ENCODE assay signal across 11 mouse cellular contexts in genomic region chr10:24959043-24959916, GRCm38 (mm10). TPM values are rescaled to one million over a fixed set of nuclear protein-coding genes. Genes with fewer than 3 reads are reported as not detected.
DNase-seq lines count a peak whose midpoint lies in the region; ATAC-seq lines count a peak whose summit lies in the region.
"Had no signal": no experiment of that assay in that cellular context is flagged by ENCODE, and none has a peak within 500 bp of the region (broad histone marks: within the 10 kb centered on the region; RNA-seq: fewer than 3 reads in every experiment).

No protein-coding gene starts in this region.

- 0 out of 2 replicates have a peak, but pooled peaks cover 4% of the 10 kb centered on the region for H3K4me1 ChIP-seq in midbrain, embryonic 14.5 days (ENCODE audit: control insufficient read depth, insufficient read depth, low read length)
- H3K4me1 ChIP-seq in midbrain, embryonic 15.5 days: 0 out of 2 replicates have a peak, but pooled peaks cover 4% of the 10 kb centered on the region
- H3K4me1 ChIP-seq in heart, embryonic 16.5 days (ENCODE audit: control insufficient read depth, insufficient read depth, low read length): peaks cover 3% of the 10 kb centered on the region; the same call in 1 of the 2 replicates
- H3K4me1 ChIP-seq in limb, embryonic 10.5 days: peaks cover 16% of the 10 kb centered on the region
- peaks cover 14% of the 10 kb centered on the region for H3K4me1 ChIP-seq in stomach, embryonic 15.5 days
- no peaks in the 10 kb centered on the region for H3K4me1 ChIP-seq in midbrain, embryonic 11.5 days (ENCODE audit: control insufficient read depth, insufficient read depth, low read length)
- H3K4me1 ChIP-seq: embryonic facial prominence, embryonic 13.5 days had no signal

- peak; percentile 34 for DNase-seq in midbrain, embryonic 14.5 days
- DNase-seq in limb, embryonic 10.5 days (ENCODE audit: low spot score): peak; percentile 43
- no peak for DNase-seq in right cerebral cortex, postnatal 25 days
- no peak for DNase-seq in right cerebral cortex, postnatal 36 days (ENCODE audit: low spot score in 2 of 2)
- DNase-seq in midbrain, embryonic 11.5 days (ENCODE audit: low spot score, missing footprints): no peak
- DNase-seq: layer of hippocampus, postnatal 36 days had no signal

- no peak overlapping the region for H3K9ac ChIP-seq in midbrain, embryonic 14.5 days (replicated peaks; ENCODE audit: low read length)
- H3K9ac ChIP-seq in midbrain, embryonic 15.5 days: no peak overlapping the region
- H3K9ac ChIP-seq in heart, embryonic 16.5 days (ENCODE audit: low read length): 0 out of 2 replicates have a peak overlapping the region, but pooled peaks have one; percentile 5
- no peak overlapping the region for H3K9ac ChIP-seq in stomach, embryonic 15.5 days
- H3K9ac ChIP-seq in midbrain, embryonic 11.5 days (ENCODE audit: low read length): no peak overlapping the region
- H3K9ac ChIP-seq: embryonic facial prominence, embryonic 13.5 days had no signal

- ATAC-seq in midbrain, embryonic 14.5 days (ENCODE audit: low FRiP score, low TSS enrichment): no peak
- ATAC-seq in midbrain, embryonic 15.5 days (replicated peaks): no peak
- ATAC-seq in heart, embryonic 16.5 days (replicated peaks; ENCODE audit: extremely low read depth, insufficient read depth, low FRiP score): peak; percentile 37; the same call in 1 of the 2 replicates
- no peak for ATAC-seq in stomach, embryonic 15.5 days (ENCODE audit: insufficient read depth, low FRiP score, low read depth)
- no peak for ATAC-seq in midbrain, embryonic 11.5 days (ENCODE audit: low FRiP score)

- H3K36me3 ChIP-seq in midbrain, embryonic 14.5 days (ENCODE audit: control insufficient read depth, insufficient read depth, low read length): no peaks in the 10 kb centered on the region
- no peaks in the 10 kb centered on the region for H3K36me3 ChIP-seq in midbrain, embryonic 15.5 days (replicated peaks)
- H3K36me3 ChIP-seq in heart, embryonic 16.5 days (ENCODE audit: control insufficient read depth, insufficient read depth): no peaks in the 10 kb centered on the region
- no peaks in the 10 kb centered on the region for H3K36me3 ChIP-seq in limb, embryonic 10.5 days
- no peaks in the 10 kb centered on the region for H3K36me3 ChIP-seq in stomach, embryonic 15.5 days
- no peaks in the 10 kb centered on the region for H3K36me3 ChIP-seq in midbrain, embryonic 11.5 days (ENCODE audit: control insufficient read depth, insufficient read depth, low read length)
- H3K36me3 ChIP-seq: embryonic facial prominence, embryonic 13.5 days had no signal

- no peaks in the 10 kb centered on the region for H3K27me3 ChIP-seq in midbrain, embryonic 14.5 days (ENCODE audit: control insufficient read depth, insufficient read depth, low read length)
- no peaks in the 10 kb centered on the region for H3K27me3 ChIP-seq in midbrain, embryonic 15.5 days (replicated peaks)
- peaks cover 9% of the 10 kb centered on the region for H3K27me3 ChIP-seq in heart, embryonic 16.5 days (ENCODE audit: control insufficient read depth, insufficient read depth, low read length)
- 0 out of 2 replicates have a peak, but pooled peaks cover 6% of the 10 kb centered on the region for H3K27me3 ChIP-seq in limb, embryonic 10.5 days (ENCODE audit: low read depth, poor library complexity, severe bottlenecking)
- H3K27me3 ChIP-seq in stomach, embryonic 15.5 days (replicated peaks): no peaks in the 10 kb centered on the region
- H3K27me3 ChIP-seq in midbrain, embryonic 11.5 days (ENCODE audit: control insufficient read depth, insufficient read depth, low read length): no peaks in the 10 kb centered on the region

- H3K27ac ChIP-seq in midbrain, embryonic 14.5 days (replicated peaks; ENCODE audit: low read depth, low read length): no peak overlapping the region
- H3K27ac ChIP-seq in midbrain, embryonic 15.5 days: no peak overlapping the region
- H3K27ac ChIP-seq in heart, embryonic 16.5 days (ENCODE audit: low read length): no peak overlapping the region
- no peak overlapping the region for H3K27ac ChIP-seq in limb, embryonic 10.5 days
- H3K27ac ChIP-seq in stomach, embryonic 15.5 days: no peak overlapping the region
- H3K27ac ChIP-seq in midbrain, embryonic 11.5 days (ENCODE audit: low read depth, low read length): no peak overlapping the region
- H3K27ac ChIP-seq: embryonic facial prominence, embryonic 13.5 days had no signal

- 63% methylated on average over 15 of the region's 15 CpGs for WGBS in midbrain, embryonic 14.5 days
- 52% methylated on average over 15 of the region's 15 CpGs for WGBS in midbrain, embryonic 15.5 days
- 35% methylated on average over 15 of the region's 15 CpGs for WGBS in heart, embryonic 16.5 days
- WGBS in limb, embryonic 10.5 days: 24% methylated on average over 15 of the region's 15 CpGs
- WGBS in stomach, embryonic 15.5 days: 31% methylated on average over 15 of the region's 15 CpGs
- 68% methylated on average over 15 of the region's 15 CpGs for WGBS in midbrain, embryonic 11.5 days

- H3K9me3 ChIP-seq in midbrain, embryonic 14.5 days (ENCODE audit: control insufficient read depth, low read length): no peaks in the 10 kb centered on the region
- H3K9me3 ChIP-seq in midbrain, embryonic 15.5 days: no peaks in the 10 kb centered on the region
- H3K9me3 ChIP-seq in heart, embryonic 16.5 days (replicated peaks; ENCODE audit: control insufficient read depth, low read length): no peaks in the 10 kb centered on the region
- H3K9me3 ChIP-seq in limb, embryonic 10.5 days (replicated peaks): no peaks in the 10 kb centered on the region
- H3K9me3 ChIP-seq in stomach, embryonic 15.5 days: no peaks in the 10 kb centered on the region
- no peaks in the 10 kb centered on the region for H3K9me3 ChIP-seq in midbrain, embryonic 11.5 days (ENCODE audit: control insufficient read depth, low read length)
- H3K9me3 ChIP-seq: embryonic facial prominence, embryonic 13.5 days had no signal

- H3K4me2 ChIP-seq in midbrain, embryonic 14.5 days (ENCODE audit: low read length): no peak overlapping the region
- no peak overlapping the region for H3K4me2 ChIP-seq in midbrain, embryonic 15.5 days
- peak overlapping the region; percentile 55 for H3K4me2 ChIP-seq in heart, embryonic 16.5 days (ENCODE audit: low read depth, low read length)
- peak overlapping the region; percentile 40 for H3K4me2 ChIP-seq in stomach, embryonic 15.5 days
- no peak overlapping the region for H3K4me2 ChIP-seq in midbrain, embryonic 11.5 days
- H3K4me2 ChIP-seq: embryonic facial prominence, embryonic 13.5 days had no signal

- H3K4me3 ChIP-seq in midbrain, embryonic 14.5 days (replicated peaks; ENCODE audit: low read depth, low read length): no peak overlapping the region
- no peak overlapping the region for H3K4me3 ChIP-seq in midbrain, embryonic 15.5 days
- H3K4me3 ChIP-seq in heart, embryonic 16.5 days (ENCODE audit: low read length): peak overlapping the region; percentile 4; the same call in 1 of the 2 replicates
- H3K4me3 ChIP-seq in limb, embryonic 10.5 days: no peak overlapping the region
- H3K4me3 ChIP-seq in stomach, embryonic 15.5 days (replicated peaks): no peak overlapping the region
- H3K4me3 ChIP-seq in midbrain, embryonic 11.5 days (ENCODE audit: low read depth, low read length): no peak overlapping the region
- H3K4me3 ChIP-seq: embryonic facial prominence, embryonic 13.5 days had no signal

RNA-seq across cellular contexts. Expression of gene Arg1, which starts 32.0 kb away (rescaled TPM):
- 1.6 and 1.8 TPM in 2 replicates for polyA plus RNA-seq in midbrain, embryonic 14.5 days (2014; fragmentation: Nextera tagmentation; extraction: Ambion mirVana)
- polyA plus RNA-seq in midbrain, embryonic 15.5 days (2015; fragmentation: Nextera tagmentation; extraction: Ambion mirVana): 0.83 and 1.1 TPM in 2 replicates
- 0.92 and 1.1 TPM in 2 replicates for polyA plus RNA-seq in heart, embryonic 16.5 days (2015; fragmentation: Nextera tagmentation; extraction: Ambion mirVana)
- 11.8 and 12.3 TPM in 2 replicates for polyA plus RNA-seq in limb, embryonic 10.5 days (2016; fragmentation: Nextera tagmentation; extraction: Ambion mirVana)
- polyA plus RNA-seq in stomach, embryonic 15.5 days (2015; fragmentation: Nextera tagmentation; extraction: Ambion mirVana): 20.6 and 47.5 TPM in 2 replicates
- polyA plus RNA-seq in midbrain, embryonic 11.5 days (2014; fragmentation: Nextera tagmentation; extraction: Ambion mirVana): 1.9 and 2.0 TPM in 2 replicates
- polyA plus RNA-seq: spleen, adult 2 months had no signal

Comparison
In these comparisons a context has a peak if more than half of its experiments do, and no peak if none do; other contexts are left out.
1. DNase-seq: peak in midbrain, embryonic 14.5 days (single experiment) and limb, embryonic 10.5 days (single experiment); none in right cerebral cortex, postnatal 25 days (single experiment), right cerebral cortex, postnatal 36 days (0 of 2) and midbrain, embryonic 11.5 days (single experiment).
2. H3K4me2 ChIP-seq: peak in heart, embryonic 16.5 days (single experiment) and stomach, embryonic 15.5 days (single experiment); none in midbrain, embryonic 14.5 days (single experiment), midbrain, embryonic 15.5 days (single experiment) and midbrain, embryonic 11.5 days (single experiment).